ENCODE assay signal across 24 mouse cellular contexts in genomic region chr7:126635375-126635774, GRCm38 (mm10). TPM values are rescaled to one million over a fixed set of nuclear protein-coding genes. Genes with fewer than 3 reads are reported as not detected.
"Had no signal": no experiment of that assay in that cellular context is flagged by ENCODE, and none has a peak within 500 bp of the region (broad histone marks: within the 10 kb centered on the region; RNA-seq: fewer than 3 reads in every experiment).

No protein-coding gene starts in this region.

- DNase-seq: lung, adult 18-20 months; lung, embryonic 14.5 days; lung, postnatal 10 days; lung, postnatal 36 days; retina, postnatal 1 day; right cerebral cortex, adult 18-20 months; right cerebral cortex, postnatal 25 days; right cerebral cortex, postnatal 4 days; spleen, adult 18-20 months; thymus, adult 18-20 months; thymus, postnatal 14 days; thymus, postnatal 36 days had no signal

- H3K36me3 ChIP-seq: midbrain, embryonic 13.5 days; midbrain, embryonic 15.5 days; neural tube, embryonic 13.5 days; neural tube, embryonic 15.5 days had no signal

- H3K9me3 ChIP-seq: megakaryocyte, embryonic 14.5 days; midbrain, embryonic 13.5 days; midbrain, embryonic 15.5 days; neural tube, embryonic 13.5 days; neural tube, embryonic 15.5 days had no signal

- H3K27me3 ChIP-seq: megakaryocyte, embryonic 14.5 days; midbrain, embryonic 13.5 days; midbrain, embryonic 15.5 days; neural tube, embryonic 13.5 days had no signal

- H3K4me1 ChIP-seq: midbrain, embryonic 13.5 days; midbrain, embryonic 15.5 days; neural tube, embryonic 13.5 days; neural tube, embryonic 15.5 days had no signal

- H3K27ac ChIP-seq: macrophage; midbrain, embryonic 13.5 days; midbrain, embryonic 15.5 days; neural tube, embryonic 13.5 days; neural tube, embryonic 15.5 days had no signal

- H3K4me2 ChIP-seq: lung, embryonic 14.5 days; midbrain, embryonic 11.5 days; midbrain, embryonic 13.5 days; midbrain, embryonic 15.5 days; neural tube, embryonic 13.5 days; neural tube, embryonic 15.5 days had no signal

- H3K9ac ChIP-seq: lung, embryonic 14.5 days; midbrain, embryonic 13.5 days; midbrain, embryonic 15.5 days; neural tube, embryonic 13.5 days; neural tube, embryonic 15.5 days had no signal

- H3K4me3 ChIP-seq: megakaryocyte, embryonic 14.5 days; midbrain, embryonic 13.5 days; midbrain, embryonic 15.5 days; myocyte; neural tube, embryonic 13.5 days; neural tube, embryonic 15.5 days had no signal

- ATAC-seq: midbrain, embryonic 13.5 days; midbrain, embryonic 15.5 days had no signal

RNA-seq across cellular contexts. Expression of gene Il27, which starts 40.6 kb away (rescaled TPM):
- polyA plus RNA-seq: lung, embryonic 14.5 days; lung, embryonic 16.5 days; midbrain, embryonic 11.5 days; midbrain, embryonic 13.5 days; midbrain, embryonic 15.5 days; myocyte; neural tube, embryonic 11.5 days; neural tube, embryonic 13.5 days; neural tube, embryonic 15.5 days; stomach, embryonic 14.5 days; stomach, embryonic 16.5 days had no signal

RNA-seq across cellular contexts. Expression of gene Sult1a1, which starts 40.9 kb away (rescaled TPM):
- polyA plus RNA-seq: myocyte; neural tube, embryonic 11.5 days had no signal
